Mouse (Mus musculus): Measurements from ENCODE around the gene Ifnk. TPM values are rescaled to one million over a fixed set of nuclear protein-coding genes. Genes with fewer than 3 reads are reported as not detected.
A peak's percentile ranks its signal among the peaks of the same experiment; 100 is the strongest.

Gene Ifnk
- polyA plus RNA-seq, 1 experiment from 2014 or later, result not detected

- Histone ChIP-seq H3K9me3 (ENCODE audit: control insufficient read depth, low read length) (no peaks in the 10 kb centered on the region), H3K9ac (ENCODE audit: low read depth, low read length) (no peak overlapping the region), H3K27ac (ENCODE audit: low read depth, low read length) (no peak overlapping the region), H3K4me1 (ENCODE audit: control insufficient read depth, insufficient read depth, low read depth, low read length) (no peaks in the 10 kb centered on the region), H3K4me3 (ENCODE audit: low read length) (no peak overlapping the region), H3K36me3 (ENCODE audit: control insufficient read depth, insufficient read depth, low read length) (no peaks in the 10 kb centered on the region), H3K27me3 (replicated peaks; ENCODE audit: control insufficient read depth, insufficient read depth, low read length) (no peaks in the 10 kb centered on the region), H3K4me2 (ENCODE audit: low read length) (no peak overlapping the region)
- no peak for ATAC-seq
- WGBS, result 84% methylated on average over 3 of the region's 3 CpGs
Measured at GRCm38 (mm10) chr4:35150706-35151105, 1.1 kb upstream of the Ifnk start.

GRCm38 (mm10) chr4:35154051-35154450, 2.2 kb downstream of the Ifnk start:
- Histone ChIP-seq H3K4me3 (ENCODE audit: low read length) (no peak overlapping the region), H3K9me3 (ENCODE audit: control insufficient read depth, low read length) (no peaks in the 10 kb centered on the region), H3K4me1 (ENCODE audit: control insufficient read depth, insufficient read depth, low read depth, low read length) (peaks cover 11% of the 10 kb centered on the region), H3K27me3 (replicated peaks; ENCODE audit: control insufficient read depth, insufficient read depth, low read length) (no peaks in the 10 kb centered on the region), H3K4me2 (ENCODE audit: low read length) (no peak overlapping the region), H3K9ac (ENCODE audit: low read depth, low read length) (no peak overlapping the region), H3K27ac (ENCODE audit: low read depth, low read length) (no peak overlapping the region), H3K36me3 (ENCODE audit: control insufficient read depth, insufficient read depth, low read length) (no peaks in the 10 kb centered on the region)
- 27% methylated on average over 3 of the region's 3 CpGs for WGBS
- ATAC-seq, result no peak

DNA sequence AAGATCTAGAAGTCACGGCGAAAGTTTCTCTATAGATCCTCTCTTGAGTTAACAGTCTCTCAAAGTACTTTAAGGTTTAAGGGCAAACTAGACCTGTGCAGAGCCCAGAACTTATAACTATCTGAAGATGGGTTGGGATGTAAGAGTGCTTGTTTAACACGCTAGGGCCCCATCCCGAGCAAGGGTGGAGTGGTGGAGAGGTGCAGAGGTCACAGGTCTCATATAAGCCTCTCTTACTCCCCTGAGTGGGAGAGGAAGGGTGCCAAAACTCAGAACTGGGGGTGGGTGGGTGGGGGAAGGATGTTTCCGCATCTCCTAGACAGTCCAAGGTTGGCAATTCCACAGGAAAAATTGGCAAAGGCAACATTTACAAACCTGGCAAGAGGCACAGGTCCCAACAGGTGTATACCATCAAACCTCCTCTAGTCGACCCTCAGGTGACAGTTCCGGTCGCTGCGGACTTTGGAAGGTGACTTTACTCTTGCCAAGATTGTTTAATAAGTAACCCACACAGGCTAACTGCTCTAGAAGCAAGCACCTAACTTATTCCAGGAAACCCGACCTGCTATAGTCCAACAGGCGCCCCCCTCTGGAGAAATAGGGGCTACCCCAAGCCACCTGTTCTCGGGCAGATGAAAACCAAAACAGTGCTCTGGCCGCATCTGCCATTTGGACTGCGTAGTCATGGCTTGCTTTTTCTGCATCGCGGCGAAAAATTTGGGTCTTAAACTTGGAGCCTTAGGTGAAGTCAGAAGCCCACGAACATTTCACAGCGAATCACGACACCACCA, 3.5 kb downstream of the Ifnk start:
- no peak for ATAC-seq
- Histone ChIP-seq H3K27ac (ENCODE audit: low read depth, low read length) (no peak overlapping the region), H3K36me3 (ENCODE audit: control insufficient read depth, insufficient read depth, low read length) (no peaks in the 10 kb centered on the region), H3K4me2 (ENCODE audit: low read length) (peak overlapping the region; percentile 95), H3K9me3 (ENCODE audit: control insufficient read depth, low read length) (no peaks in the 10 kb centered on the region), H3K27me3 (replicated peaks; ENCODE audit: control insufficient read depth, insufficient read depth, low read length) (no peaks in the 10 kb centered on the region), H3K4me1 (ENCODE audit: control insufficient read depth, insufficient read depth, low read depth, low read length) (peaks cover 11% of the 10 kb centered on the region), H3K9ac (ENCODE audit: low read depth, low read length) (0 out of 2 replicates have a peak overlapping the region, but pooled peaks have one; percentile 57), H3K4me3 (ENCODE audit: low read length) (peak overlapping the region; percentile 53)
- WGBS, result 22% methylated on average over 20 of the region's 20 CpGs

DNA sequence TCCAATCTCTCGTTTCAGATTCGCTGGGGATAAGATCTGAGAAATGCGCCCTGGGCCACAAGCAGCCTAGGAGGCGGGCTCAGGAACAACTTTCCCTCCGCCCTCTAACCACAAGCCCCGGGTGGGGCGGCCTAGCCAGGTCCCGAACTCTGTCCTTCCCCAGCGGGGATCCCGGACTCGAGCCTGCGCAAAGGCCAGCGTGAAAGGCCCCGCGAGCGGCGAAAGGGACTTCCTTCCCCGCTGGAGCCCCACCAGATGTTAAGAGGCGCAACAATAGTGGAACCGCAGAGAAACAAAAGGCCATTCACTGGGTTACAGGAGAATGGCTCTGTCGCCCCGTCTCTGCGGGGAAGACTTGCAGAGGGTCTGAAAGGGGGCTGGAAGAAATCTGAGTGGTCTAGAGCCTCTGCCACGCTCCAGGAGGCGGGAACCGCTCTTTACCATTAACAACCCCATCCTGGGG, 4.3 kb downstream of the Ifnk start:
- Histone ChIP-seq H3K4me1 (ENCODE audit: control insufficient read depth, insufficient read depth, low read depth, low read length) (peaks cover 11% of the 10 kb centered on the region), H3K4me3 (ENCODE audit: low read length) (peak overlapping the region; percentile 53), H3K4me2 (ENCODE audit: low read length) (peak overlapping the region; percentile 95), H3K27ac (ENCODE audit: low read depth, low read length) (peak overlapping the region; percentile 44; the same call in 1 of the 2 replicates), H3K36me3 (ENCODE audit: control insufficient read depth, insufficient read depth, low read length) (no peaks in the 10 kb centered on the region), H3K27me3 (replicated peaks; ENCODE audit: control insufficient read depth, insufficient read depth, low read length) (no peaks in the 10 kb centered on the region), H3K9ac (ENCODE audit: low read depth, low read length) (peak overlapping the region; percentile 57), H3K9me3 (ENCODE audit: control insufficient read depth, low read length) (no peaks in the 10 kb centered on the region)
- ATAC-seq, result peak; percentile 72
- under 1% methylated on average over 26 of the region's 26 CpGs for WGBS

DNA sequence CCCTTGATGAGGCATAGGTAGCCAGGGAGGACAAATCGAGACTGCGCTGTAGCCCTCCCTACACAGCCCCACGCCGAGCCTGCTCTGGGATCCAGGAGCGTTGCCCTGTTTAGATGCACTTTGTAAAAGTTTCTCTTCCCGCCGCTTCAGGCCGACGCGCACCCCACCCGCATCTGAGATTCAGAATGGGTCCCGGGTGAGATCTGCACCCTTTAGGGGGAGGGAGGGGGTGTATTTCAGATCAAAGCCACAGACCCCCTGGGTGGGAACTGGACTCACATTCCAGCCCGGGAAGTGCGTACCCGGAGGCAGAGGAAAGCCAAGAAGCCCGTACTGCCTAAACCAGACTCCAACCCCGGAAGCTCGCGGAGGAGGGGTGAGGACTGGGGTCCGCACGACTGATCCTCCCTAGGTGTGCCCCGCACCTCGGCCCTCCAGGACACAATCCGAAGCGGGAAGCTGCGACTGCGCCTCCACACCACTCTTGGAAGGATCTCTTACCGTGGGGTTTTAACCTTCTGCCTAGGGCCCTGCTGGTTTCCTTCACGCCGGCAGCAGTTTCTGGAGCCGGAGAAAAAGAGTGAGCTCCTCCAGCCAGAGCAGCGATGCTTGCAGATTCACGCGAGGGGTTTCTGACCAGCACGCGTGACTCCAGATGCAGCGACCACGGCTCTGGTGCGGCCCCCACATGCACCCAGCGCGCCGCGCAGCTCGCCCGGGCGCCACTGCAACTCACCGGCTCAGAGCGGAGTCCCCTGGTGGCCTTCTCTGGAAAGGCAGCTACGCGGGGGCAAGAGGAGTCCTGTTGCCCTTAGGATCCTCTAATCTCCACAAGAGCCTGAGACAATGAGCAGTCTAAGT, 5.1 kb downstream of the Ifnk start, which contains the start of gene Mob3b:
Gene Mob3b, minus strand, starts transcription at position 734 of the 861 bp plus-strand sequence.
- no peaks in the 10 kb centered on the region for H3K36me3 ChIP-seq (ENCODE audit: control insufficient read depth, insufficient read depth, low read length)
- peak within 1 kb of the TSS; percentile 70 for H3K9ac ChIP-seq (ENCODE audit: low read depth, low read length)
- H3K4me2 ChIP-seq (ENCODE audit: low read length), result peak within 1 kb of the TSS; percentile 95
- H3K4me1 ChIP-seq (ENCODE audit: control insufficient read depth, insufficient read depth, low read depth, low read length), result peaks cover 11% of the 10 kb centered on the region
- H3K27me3 ChIP-seq (replicated peaks; ENCODE audit: control insufficient read depth, insufficient read depth, low read length), result no peaks in the 10 kb centered on the region
- no peaks in the 10 kb centered on the region for H3K9me3 ChIP-seq (ENCODE audit: control insufficient read depth, low read length)
- H3K4me3 ChIP-seq (ENCODE audit: low read length), result peak within 1 kb of the TSS; percentile 53
- H3K27ac ChIP-seq (ENCODE audit: low read depth, low read length), result peak within 1 kb of the TSS; percentile 46
- peak; percentile 90 for ATAC-seq
- WGBS, result 1% methylated on average over 47 of the region's 50 CpGs

GRCm38 (mm10) chr4:35157815-35158214, 6.0 kb downstream of the Ifnk start:
- peaks cover 11% of the 10 kb centered on the region for H3K4me1 ChIP-seq (ENCODE audit: control insufficient read depth, insufficient read depth, low read depth, low read length)
- H3K9ac ChIP-seq (ENCODE audit: low read depth, low read length), result no peak overlapping the region
- no peaks in the 10 kb centered on the region for H3K9me3 ChIP-seq (ENCODE audit: control insufficient read depth, low read length)
- no peaks in the 10 kb centered on the region for H3K36me3 ChIP-seq (ENCODE audit: control insufficient read depth, insufficient read depth, low read length)
- no peak overlapping the region; the same call in 1 of the 2 replicates for H3K4me3 ChIP-seq (ENCODE audit: low read length)
- H3K27ac ChIP-seq (ENCODE audit: low read depth, low read length), result no peak overlapping the region
- no peaks in the 10 kb centered on the region for H3K27me3 ChIP-seq (replicated peaks; ENCODE audit: control insufficient read depth, insufficient read depth, low read length)
- H3K4me2 ChIP-seq (ENCODE audit: low read length), result peak overlapping the region; percentile 95
- WGBS, result 70% methylated on average over 11 of the region's 11 CpGs
- ATAC-seq, result no peak

DNA sequence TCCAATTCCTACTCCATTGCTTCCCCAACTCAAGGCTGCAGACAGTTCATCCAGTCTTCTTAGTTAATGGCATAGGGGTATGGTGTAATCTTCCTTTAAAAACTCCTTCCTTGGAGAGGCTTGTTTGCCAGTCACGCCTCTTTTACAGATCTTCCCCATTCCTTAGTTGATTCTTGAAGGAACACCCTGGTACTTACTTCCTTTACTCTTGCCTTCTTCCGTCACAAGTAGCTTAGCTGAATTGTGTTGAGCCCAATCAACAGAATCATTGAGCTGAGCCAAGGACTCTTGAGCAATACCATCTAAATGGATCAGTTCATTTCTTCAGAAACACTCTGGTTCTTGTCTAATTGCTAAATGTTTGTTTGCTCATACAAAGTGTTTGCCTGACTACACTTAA, 13.4 kb downstream of the Ifnk start:
- Histone ChIP-seq H3K4me1 (ENCODE audit: control insufficient read depth, insufficient read depth, low read depth, low read length) (no peaks in the 10 kb centered on the region), H3K4me3 (ENCODE audit: low read length) (no peak overlapping the region), H3K27me3 (replicated peaks; ENCODE audit: control insufficient read depth, insufficient read depth, low read length) (no peaks in the 10 kb centered on the region), H3K4me2 (ENCODE audit: low read length) (no peak overlapping the region), H3K27ac (ENCODE audit: low read depth, low read length) (no peak overlapping the region), H3K9me3 (ENCODE audit: control insufficient read depth, low read length) (no peaks in the 10 kb centered on the region), H3K36me3 (ENCODE audit: control insufficient read depth, insufficient read depth, low read length) (no peaks in the 10 kb centered on the region), H3K9ac (ENCODE audit: low read depth, low read length) (no peak overlapping the region)
- WGBS, result 93% methylated on average over 2 of the region's 2 CpGs
- no peak for ATAC-seq

- WGBS, result 76% methylated on average over 3 of the region's 3 CpGs
- ATAC-seq, result no peak
- Histone ChIP-seq H3K27ac (ENCODE audit: low read depth, low read length) (no peak overlapping the region), H3K9me3 (ENCODE audit: control insufficient read depth, low read length) (no peaks in the 10 kb centered on the region), H3K4me2 (ENCODE audit: low read length) (no peak overlapping the region), H3K4me3 (ENCODE audit: low read length) (no peak overlapping the region), H3K27me3 (replicated peaks; ENCODE audit: control insufficient read depth, insufficient read depth, low read length) (no peaks in the 10 kb centered on the region), H3K4me1 (ENCODE audit: control insufficient read depth, insufficient read depth, low read depth, low read length) (no peaks in the 10 kb centered on the region), H3K9ac (ENCODE audit: low read depth, low read length) (no peak overlapping the region), H3K36me3 (ENCODE audit: control insufficient read depth, insufficient read depth, low read length) (no peaks in the 10 kb centered on the region)
Measured at GRCm38 (mm10) chr4:35165947-35166346, 14.1 kb downstream of the Ifnk start.

DNA sequence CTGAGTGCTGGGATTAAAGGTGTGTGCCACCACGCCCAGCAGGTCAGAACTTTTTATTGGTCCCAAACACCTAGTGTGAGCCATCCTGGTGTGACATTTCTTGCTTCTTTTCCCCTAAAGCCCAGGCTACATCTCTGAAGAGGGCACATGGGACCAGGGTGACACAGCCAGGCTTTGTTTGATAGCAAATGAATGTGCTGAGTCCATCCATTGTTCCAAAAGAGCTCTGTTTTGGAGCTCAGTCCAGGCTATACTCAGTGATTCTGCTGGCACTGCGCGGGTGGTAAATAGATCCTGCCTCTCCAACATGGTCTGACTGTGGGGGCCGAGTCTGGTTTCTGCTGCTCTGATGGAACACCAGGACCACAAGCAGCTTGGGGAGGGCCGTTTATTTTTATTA, 16.0 kb downstream of the Ifnk start:
- 78% methylated on average over 5 of the region's 5 CpGs for WGBS
- Histone ChIP-seq H3K9ac (ENCODE audit: low read depth, low read length) (no peak overlapping the region), H3K4me2 (ENCODE audit: low read length) (no peak overlapping the region), H3K36me3 (ENCODE audit: control insufficient read depth, insufficient read depth, low read length) (no peaks in the 10 kb centered on the region), H3K27me3 (replicated peaks; ENCODE audit: control insufficient read depth, insufficient read depth, low read length) (no peaks in the 10 kb centered on the region), H3K9me3 (ENCODE audit: control insufficient read depth, low read length) (no peaks in the 10 kb centered on the region), H3K27ac (ENCODE audit: low read depth, low read length) (no peak overlapping the region), H3K4me3 (ENCODE audit: low read length) (no peak overlapping the region), H3K4me1 (ENCODE audit: control insufficient read depth, insufficient read depth, low read depth, low read length) (no peaks in the 10 kb centered on the region)
- ATAC-seq, result no peak
